Mouse (Mus musculus) gastrocnemius, postnatal 10 days (tissue): ENCODE data around the gene Spag6. TPM values are rescaled to one million over a fixed set of nuclear protein-coding genes. Genes with fewer than 3 reads are reported as not detected.

Experiments used
- DNase-seq: peaks from one replicate; pipeline ENCODE4 v3.0.0; 2021; ENCODE audit warnings: mixed read lengths
- long read RNA-seq, 2 experiments: library from polyadenylated mRNA; stranded (forward); transcript quantifications; one replicate each; pipeline ENCODE4 v2.0.0; 2021
- total RNA-seq, 2 experiments: library from RNA; stranded (reverse); gene quantifications; 2 replicates each; pipeline ENCODE4 v1.2.3; 2021

The Spag6 gene
- 1 to 10 TPM in 1 of 2 experiments, under 1 TPM in 1; 0.78 to 1.1 TPM for total RNA-seq
- long read RNA-seq, experiment 1, partial matches to known transcripts = 0 of 1 reads
- long read RNA-seq, experiment 1, other reads (novel, unspliced or antisense) = 1 of 1 reads
- long read RNA-seq, experiment 2 = 0 reads

- DNase-seq = peak; percentile 76
Measured at GRCm38 (mm10) chr2:18693871-18694610, at the start of gene Spag6. Gene Spag6 (plus strand): TSS chr2:18694032.

GRCm38 (mm10) chr2:18648563-18648962, 45.3 kb upstream of the Spag6 start:
- no peak for DNase-seq

DNA sequence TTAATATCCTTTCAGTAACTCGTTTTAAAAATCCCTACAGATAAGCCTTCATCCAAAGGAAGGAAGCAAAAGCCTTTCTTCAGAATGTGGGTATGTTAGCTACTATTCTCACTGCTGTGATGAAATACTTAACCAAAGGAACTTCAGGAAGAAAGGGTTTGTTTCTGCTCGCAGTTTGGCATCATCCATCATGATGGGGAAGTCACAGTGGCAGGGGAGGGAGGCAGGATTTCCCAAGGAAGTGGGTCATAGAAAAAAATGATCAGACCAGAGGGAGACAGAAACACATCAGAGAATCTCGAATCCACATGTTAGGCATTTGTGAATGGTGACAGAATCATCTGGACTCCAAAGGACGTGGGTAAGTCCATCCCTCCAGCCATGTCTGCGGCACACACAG, 39.0 kb upstream of the Spag6 start:
- no peak for DNase-seq

DNA sequence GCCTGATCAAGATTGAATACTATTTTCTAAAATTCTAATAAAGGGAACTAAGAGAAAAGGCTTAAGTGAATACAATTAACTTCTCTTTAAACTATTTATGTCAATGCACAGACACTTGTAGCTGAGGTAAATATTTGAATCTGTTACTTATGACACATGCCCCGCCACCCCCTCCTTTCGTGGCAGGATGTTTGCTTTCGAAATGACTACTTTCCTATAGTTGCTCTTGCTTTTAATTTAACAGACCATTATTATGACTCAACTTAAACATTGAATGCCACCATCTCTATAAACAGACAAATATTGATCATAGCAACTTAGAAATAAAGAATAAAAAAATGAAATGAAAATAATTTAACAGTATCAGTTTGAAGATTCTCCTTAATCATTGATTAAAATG, 29.8 kb upstream of the Spag6 start:
- DNase-seq = no peak

DNA sequence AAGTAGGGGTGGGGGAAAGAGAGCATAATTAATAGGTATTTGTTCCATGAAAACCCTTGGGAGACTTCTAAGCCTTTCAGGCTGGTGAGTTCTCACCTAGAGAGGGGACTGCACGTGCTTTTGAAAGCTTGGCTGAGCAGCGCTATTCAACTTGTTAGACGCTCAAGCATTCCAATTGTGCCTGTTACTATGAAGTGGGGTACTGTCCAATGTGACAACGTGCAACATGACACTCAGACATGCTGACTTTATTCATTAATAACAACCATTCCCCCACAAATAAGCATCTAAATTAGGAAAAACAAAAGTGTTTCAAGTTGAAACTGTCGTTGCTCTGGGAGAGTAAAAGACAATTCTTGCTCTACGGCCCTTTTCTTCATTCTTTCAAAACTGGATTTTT, 22.8 kb upstream of the Spag6 start:
- no peak for DNase-seq

- DNase-seq = peak; percentile 98
Measured at GRCm38 (mm10) chr2:18672133-18672765, 21.6 kb upstream of the Spag6 start, which contains the start of gene Commd3. Gene Commd3 (plus strand): TSS chr2:18672384.

DNA sequence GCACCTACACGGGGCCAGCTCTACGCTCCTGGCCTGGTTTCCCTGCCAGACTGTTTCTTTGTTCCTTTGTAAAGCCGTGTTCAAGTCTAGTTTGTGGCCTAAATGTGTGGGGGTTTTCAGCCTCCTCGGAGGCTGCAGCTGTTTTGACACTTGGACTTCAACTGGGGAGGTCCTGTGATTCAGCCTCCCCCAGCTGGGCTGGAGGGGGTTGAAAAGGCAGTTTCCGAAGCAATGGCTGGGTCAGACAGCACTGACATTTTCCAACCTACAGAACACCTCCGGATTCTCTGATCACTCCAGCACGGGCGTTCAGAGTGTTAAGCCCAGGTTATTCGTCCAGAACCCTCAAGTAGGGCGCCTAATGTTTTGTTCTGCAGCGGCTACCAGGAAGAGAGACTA, 21.1 kb upstream of the Spag6 start:
- DNase-seq = no peak

DNA sequence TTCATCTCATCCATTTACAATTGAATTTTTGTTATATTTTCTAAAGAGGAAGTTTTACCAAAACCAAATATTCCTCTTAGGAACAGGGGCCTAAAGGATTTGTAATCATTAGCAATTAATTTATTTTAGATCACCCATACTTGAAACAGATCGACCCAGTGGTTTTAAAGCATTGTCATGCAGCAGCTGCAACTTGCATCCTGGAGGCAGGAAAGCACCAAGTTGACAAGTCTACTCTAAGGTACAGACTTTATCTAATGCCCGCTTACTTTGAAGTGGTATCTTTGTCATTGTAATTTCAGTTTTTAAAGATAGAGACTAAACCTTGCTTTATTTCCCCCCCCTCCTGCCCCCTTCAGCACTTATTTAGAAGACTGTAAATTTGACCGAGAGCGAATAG, 20.1 kb upstream of the Spag6 start:
- no peak for DNase-seq

DNA sequence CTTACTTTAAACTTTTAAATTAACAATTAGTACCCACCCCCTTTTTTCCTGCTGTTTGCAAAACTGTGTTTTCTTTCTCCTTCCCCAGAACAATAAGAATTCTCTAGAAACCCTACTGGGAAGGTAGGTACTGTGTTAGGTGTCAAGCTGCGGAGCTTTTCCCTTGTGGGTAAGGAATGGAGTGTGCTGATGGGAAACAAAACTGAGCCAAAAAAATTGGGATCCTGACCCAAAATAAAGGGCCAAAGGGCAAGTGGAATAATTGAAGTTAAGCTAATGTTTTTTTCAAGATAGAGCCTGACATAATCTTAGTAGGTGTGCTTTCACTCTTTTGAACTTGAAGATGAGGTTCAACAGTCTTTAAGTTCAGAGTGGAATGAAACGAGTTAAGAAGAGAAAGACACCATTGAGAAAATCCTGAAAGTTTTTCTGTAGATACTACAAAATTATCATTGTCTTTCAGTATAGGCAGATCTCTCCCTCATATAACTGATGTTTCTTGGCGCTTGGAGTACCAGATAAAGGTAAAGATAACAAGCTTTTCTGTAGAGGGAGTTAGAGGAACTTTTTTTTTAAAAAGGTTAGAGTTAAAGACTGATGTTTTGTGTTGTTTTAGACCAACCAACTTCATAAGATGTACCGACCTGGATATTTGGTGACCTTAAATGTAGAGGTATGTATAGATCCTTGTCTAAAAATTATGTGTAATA, 19.5 kb upstream of the Spag6 start:
- DNase-seq = no peak

- no peak for DNase-seq
Measured at GRCm38 (mm10) chr2:18675681-18676456, 18.0 kb upstream of the Spag6 start.

- DNase-seq = peak; percentile 79
Measured at GRCm38 (mm10) chr2:18676457-18676935, 17.3 kb upstream of the Spag6 start.

GRCm38 (mm10) chr2:18676936-18677491, 16.8 kb upstream of the Spag6 start, which contains the start of gene Bmi1:
Gene Bmi1 (plus strand): TSS chr2:18677018.
- peak; percentile 59 for DNase-seq

GRCm38 (mm10) chr2:18677631-18678471, 16.0 kb upstream of the Spag6 start:
- DNase-seq = peak; percentile 55

- DNase-seq = no peak
Measured at GRCm38 (mm10) chr2:18679701-18680100, 14.1 kb upstream of the Spag6 start.

DNA sequence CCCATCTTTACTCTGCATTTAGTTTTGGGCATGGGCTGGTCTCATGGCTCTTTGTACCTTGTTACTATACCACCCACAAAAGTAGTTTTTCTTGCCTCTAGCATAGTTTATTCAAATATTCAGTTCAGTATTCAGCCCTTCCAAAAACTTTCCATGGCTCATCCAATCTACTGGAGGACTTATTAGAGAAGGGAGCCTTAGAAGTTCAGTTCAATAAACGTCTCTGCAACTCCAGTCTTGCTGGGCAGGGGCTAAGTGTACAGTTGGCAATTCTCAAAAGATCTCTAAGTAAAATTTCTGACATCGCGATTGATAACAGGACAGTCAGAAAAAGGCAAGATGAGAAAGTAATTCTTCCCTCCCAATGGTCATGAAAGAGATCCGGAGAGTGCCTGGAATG, 13.3 kb upstream of the Spag6 start:
- no peak for DNase-seq

GRCm38 (mm10) chr2:18680961-18681360, 12.9 kb upstream of the Spag6 start:
- peak; percentile 44 for DNase-seq

DNA sequence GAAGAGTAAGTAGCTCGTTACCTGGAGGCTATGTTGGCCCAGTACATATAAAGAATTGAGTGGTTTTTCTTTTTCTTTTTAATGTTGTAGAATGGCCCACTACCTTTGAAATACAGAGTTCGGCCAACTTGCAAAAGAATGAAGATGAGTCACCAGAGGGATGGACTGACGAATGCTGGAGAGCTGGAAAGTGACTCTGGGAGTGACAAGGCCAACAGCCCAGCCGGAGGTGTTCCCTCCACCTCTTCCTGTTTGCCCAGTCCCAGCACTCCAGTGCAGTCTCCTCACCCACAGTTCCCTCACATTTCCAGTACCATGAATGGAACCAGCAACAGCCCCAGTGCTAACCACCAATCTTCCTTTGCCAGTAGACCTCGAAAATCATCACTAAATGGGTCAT, 9.8 kb upstream of the Spag6 start:
- no peak for DNase-seq

GRCm38 (mm10) chr2:18686386-18686785, 7.4 kb upstream of the Spag6 start:
- no peak for DNase-seq

DNA sequence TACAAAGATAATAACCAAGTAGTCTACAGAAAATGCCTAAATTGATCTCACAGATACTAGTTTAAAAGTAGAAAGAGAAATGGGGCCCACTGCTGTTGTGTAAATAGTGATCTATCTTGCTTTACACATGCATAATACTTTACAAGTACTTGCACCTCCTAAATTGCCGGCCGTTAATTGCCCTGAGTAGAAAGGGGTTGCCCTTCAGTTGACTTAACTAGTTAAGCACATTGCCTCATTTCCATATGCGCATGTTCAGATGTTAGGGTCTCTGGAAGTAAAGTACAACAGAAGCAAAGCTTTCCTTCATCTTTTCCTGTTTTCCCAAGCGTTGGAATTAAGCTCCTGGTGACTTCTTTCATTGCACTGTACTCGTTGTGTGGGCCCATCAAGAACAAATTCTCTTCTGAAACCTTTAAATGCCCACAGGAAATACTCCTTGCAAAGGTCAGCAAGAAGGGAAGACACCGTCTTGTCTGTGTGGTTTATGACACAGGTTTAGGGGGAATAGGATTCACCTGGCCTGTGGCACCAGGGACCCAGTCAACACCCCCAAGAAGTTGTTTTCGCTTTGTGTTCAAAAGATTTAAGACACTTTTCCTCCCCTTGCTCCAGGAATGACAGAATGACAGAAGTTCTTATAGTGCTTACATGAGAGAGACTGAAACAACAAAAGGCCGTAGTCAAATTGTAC, 6.9 kb upstream of the Spag6 start:
- no peak for DNase-seq

GRCm38 (mm10) chr2:18687671-18688170, 6.1 kb upstream of the Spag6 start:
- no peak for DNase-seq
